Mouse (Mus musculus): ENCODE results near the gene Gm28710. TPM values are rescaled to one million over a fixed set of nuclear protein-coding genes. Genes with fewer than 3 reads are reported as not detected.

The Gm28710 gene
- polyA plus RNA-seq, 1 experiment from 2014 or later, result not detected

- no peak for DNase-seq (ENCODE audit: low spot score, missing footprints)
- 87% methylated on average over 8 of the region's 8 CpGs for WGBS
- no peak for ATAC-seq (ENCODE audit: low FRiP score)
- Histone ChIP-seq H3K27ac (ENCODE audit: low read depth, low read length) (no peak overlapping the region), H3K36me3 (ENCODE audit: control insufficient read depth, insufficient read depth, low read length) (no peaks in the 10 kb centered on the region), H3K4me1 (ENCODE audit: control insufficient read depth, insufficient read depth, low read length) (no peaks in the 10 kb centered on the region), H3K9ac (ENCODE audit: low read length) (no peak overlapping the region), H3K4me3 (ENCODE audit: low read depth, low read length) (no peak overlapping the region), H3K4me2 (no peak overlapping the region), H3K9me3 (ENCODE audit: control insufficient read depth, low read length) (no peaks in the 10 kb centered on the region), H3K27me3 (ENCODE audit: control insufficient read depth, insufficient read depth, low read length) (no peaks in the 10 kb centered on the region)
Observed at GRCm38 (mm10) chr5:16919791-16920190, 128.2 kb downstream of the Gm28710 start.

DNA sequence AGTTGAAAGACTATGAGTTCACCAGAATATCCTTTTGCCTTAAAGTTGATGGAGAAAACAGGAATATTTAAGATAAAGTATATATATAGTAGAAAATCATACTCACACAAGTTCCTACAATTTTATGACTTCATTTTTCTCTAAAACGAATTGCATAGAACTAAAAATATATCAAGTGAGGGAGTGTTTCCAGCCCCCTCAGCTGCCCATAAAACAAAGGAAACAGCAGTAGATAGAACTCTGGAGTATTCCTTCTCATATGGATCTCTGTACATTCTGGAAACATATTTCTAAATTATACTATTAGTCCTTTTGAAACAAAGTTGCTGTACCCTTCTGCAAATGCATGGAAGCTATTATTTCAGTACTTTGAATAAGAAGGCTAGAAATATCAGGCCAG, 130.9 kb downstream of the Gm28710 start:
- Histone ChIP-seq H3K4me3 (ENCODE audit: low read depth, low read length) (no peak overlapping the region), H3K4me1 (ENCODE audit: control insufficient read depth, insufficient read depth, low read length) (no peaks in the 10 kb centered on the region), H3K36me3 (ENCODE audit: control insufficient read depth, insufficient read depth, low read length) (no peaks in the 10 kb centered on the region), H3K27ac (ENCODE audit: low read depth, low read length) (no peak overlapping the region), H3K9me3 (ENCODE audit: control insufficient read depth, low read length) (no peaks in the 10 kb centered on the region), H3K9ac (ENCODE audit: low read length) (no peak overlapping the region), H3K27me3 (ENCODE audit: control insufficient read depth, insufficient read depth, low read length) (no peaks in the 10 kb centered on the region), H3K4me2 (no peak overlapping the region)
- ATAC-seq (ENCODE audit: low FRiP score) (no peak), DNase-seq (ENCODE audit: low spot score, missing footprints) (peak; percentile 45)
- 66% methylated on average over 1 of the region's 1 CpGs for WGBS

Other genes with a start within 250 kb of the Gm28710 start
- 0.76 and 0.93 TPM in 2 replicates for gene Hgf, start 238.3 kb upstream of the Gm28710 start, polyA plus RNA-seq (2014; fragmentation: Nextera tagmentation; extraction: Ambion mirVana)

All from midbrain, embryonic 11.5 days (tissue).